Mouse (Mus musculus) MN1 (cell line): ENCODE data around the gene Zfp90.

Experiments
- DNase-seq: peaks from one replicate; pipeline ENCODE4 v3.0.0-alpha.2; 2016; ENCODE audit warnings: low spot score

The Zfp90 gene

DNA sequence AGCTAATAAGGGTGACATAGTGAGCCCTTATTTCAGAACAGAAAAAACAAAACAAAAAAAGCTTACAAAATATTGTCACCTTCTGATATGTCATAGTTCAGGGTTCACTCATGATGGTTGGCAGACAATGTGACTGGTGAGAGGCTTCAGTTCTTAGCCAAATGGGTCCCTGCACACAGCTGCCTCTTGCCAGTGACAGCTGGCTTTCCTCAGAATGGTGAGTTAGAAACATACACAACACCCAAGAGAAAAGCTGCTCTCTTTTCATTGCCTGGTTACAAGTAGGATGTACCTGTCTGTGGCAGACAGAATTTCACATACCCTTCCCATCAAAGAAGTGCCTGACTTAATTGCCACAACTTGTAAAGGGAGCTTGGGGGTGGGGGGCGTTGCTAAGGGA lies 18.5 kb downstream of the Zfp90 start:
- DNase-seq: no peak

DNA sequence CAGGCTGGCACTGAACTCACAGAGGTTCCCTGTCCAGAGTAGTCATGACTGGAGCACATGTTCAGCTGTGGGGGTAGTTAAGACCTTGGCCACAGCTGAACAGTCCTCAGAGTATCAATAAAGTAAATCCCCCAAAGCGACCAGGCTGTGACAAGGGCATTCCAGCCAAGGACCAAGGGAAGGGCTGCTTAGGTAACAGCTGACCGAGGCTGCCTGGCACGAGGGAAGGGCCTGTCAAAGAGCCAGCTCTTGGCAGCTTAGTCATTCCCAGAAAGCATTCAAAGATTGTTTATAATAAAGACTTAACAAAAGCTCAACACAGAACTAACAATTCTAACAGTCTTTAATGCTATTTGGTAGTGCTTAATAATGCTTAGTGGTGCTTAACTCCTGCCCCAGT lies 22.7 kb downstream of the Zfp90 start:
- no peak for DNase-seq

DNA sequence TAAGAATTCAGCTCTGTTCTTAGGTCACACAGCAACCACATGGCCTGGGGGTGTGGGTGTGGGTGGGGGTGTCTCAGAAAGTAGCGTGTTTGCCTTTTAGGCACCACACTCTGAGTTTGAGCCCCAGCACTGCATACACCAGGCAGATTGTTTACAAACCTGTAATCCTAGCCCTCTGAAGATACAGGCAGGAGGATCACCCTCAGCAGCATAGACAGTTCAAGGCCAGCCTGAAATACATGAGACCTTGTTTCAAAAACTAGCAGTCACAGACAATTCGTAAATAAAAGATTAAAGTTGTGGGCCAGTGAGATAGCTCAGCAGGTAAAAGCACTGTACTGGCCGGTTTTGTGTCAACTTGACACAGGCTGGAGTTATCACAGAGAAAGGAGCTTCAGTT lies 25.0 kb downstream of the Zfp90 start:
- no peak for DNase-seq

DNA sequence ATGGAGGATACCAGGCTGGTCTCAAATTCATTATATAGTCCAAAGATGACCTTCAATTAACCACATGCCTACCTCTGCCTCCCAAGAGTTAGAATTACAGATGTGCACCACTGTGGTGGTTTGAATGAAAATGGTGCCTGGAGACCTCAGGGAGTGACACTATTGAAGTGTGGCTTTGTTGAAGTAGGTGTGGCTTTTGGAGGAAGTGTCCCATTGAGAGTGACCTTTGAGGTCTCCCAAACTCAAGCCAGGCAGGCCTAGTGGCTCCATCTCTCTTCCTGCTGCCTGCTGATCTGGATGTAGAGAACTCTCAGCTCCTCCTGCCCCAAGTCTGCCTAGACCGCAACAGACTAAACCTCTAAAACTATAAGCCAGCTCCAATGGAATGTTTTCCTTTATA lies 27.6 kb downstream of the Zfp90 start:
- no peak for DNase-seq

DNA sequence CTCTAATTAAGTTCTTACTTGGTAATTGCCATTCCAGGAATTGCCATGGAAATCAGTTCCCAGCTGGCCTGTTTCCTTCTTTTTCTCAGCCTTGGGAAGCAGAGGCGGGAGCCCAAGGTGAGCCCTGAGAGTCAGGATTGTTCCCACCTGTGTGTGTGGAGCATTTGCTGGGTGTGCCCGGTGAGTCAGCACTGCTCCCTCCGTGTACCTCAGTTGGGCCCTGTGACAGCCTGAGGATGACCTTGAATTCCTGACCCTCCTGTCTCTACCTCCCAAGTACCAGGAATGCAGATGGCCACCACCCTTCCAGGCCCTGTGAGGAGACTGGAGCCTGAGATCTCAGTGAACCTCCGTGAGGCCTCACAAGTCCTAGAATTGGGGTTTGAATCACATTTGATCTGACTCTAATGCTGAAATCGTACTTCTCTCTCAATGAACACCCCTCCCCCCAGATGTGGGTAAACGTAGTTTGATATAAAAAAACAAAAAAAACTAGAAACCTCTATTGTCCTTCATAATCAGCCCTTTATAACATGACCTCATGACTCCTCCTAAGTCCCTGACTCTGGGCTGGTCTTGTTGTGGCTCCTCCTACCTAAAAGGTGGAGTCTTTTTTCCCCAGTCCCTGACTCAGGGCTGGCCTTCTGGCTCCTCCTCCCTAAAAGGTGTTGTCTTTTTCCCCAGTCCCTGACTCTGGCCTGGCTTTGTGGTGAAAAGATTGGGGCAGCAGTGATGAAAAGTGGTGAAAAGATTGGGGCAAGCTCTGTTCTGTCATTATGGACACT lies 36.4 kb downstream of the Zfp90 start:
- no peak for DNase-seq

DNA sequence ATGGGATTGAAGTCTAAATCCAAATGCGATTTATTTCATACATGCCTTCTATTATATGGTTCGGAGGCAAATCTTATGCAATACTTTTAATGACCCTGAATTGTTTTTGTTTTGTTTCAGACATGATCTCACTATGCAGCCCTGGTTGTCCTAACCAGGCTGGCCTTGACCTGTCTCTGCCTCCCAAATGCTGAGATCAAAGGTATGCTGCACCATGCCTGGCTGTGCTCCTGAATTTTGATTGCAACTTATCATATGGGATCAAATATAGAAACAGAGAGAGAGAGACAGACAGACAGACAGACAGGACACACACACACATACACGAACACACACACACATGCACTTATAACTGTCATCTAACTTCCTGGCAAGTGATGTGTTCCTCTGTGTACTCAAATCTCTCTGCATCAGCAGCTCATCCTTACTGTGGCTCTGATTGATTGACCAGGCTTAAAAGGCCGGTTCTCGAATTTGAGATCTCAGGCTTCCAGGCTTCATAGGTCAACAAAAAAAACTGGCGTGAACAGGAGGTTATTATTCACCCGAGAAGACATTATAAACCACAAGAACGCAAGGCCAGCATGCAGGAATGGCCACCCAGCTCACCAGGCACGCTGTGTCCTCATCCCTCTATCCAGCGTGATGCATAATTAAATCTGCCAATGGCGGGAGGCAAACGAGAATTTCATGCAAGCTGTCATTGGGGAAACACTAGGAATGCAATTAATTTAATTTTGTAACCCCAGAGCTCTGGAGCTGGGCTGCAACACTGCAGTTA lies 37.8 kb downstream of the Zfp90 start:
- DNase-seq: no peak

DNA sequence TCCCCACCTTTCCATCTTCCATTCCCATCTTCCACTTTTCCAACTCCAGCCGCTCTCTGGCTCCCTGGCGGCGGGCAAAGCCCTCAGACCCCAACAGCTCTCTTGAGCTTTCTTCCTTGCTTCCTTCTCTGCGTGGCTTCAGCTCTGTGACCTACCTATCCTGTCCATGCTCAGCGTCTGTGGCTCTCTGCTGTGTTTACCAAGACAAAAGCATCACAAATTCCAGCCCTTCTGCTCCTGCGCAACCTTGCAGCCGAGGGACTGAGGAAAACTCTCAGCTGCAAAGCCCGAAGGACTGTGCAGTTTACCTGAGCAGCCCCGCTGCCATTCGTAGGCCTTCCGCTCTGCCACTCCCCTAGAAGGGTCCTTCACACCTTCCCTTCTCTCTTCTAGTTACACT lies 38.9 kb downstream of the Zfp90 start:
- no peak for DNase-seq

DNA sequence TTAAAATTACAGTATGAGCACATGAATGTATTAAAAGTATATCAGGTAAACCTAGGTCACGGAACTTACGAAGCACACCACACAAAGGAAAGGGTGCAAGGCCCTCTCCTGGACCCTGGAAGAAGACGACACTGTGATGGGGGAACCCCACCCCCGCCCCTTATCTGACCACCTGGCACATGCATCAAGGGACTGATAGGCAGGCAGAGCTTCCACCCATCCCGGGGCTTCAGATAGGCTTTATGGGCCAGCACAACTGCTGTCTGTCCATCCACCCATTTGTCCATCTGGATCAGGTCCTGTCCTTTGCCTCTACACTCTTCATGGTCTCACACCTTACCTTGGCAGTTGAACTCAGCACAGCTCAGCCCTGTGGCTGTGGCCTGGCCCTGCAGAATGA lies 47.0 kb downstream of the Zfp90 start:
- no peak for DNase-seq

DNA sequence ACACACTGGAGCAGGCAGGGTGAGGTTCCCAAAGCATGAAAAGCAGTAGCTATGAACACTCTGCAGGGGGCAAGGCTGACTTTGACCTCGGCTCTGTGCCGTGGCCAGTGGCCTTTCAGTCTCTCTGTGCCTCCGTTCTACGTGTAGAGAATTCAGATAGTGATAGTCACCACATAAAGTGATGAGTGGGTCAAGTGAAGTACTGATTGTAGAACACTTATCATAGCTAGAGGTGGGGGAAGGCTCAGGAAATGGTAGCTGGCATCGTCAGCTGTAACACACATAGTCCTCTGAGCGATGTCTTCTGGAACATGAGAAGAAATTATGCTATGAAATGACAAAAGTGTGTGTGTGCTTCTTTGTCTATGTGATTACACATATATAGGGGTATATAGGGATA lies 48.7 kb downstream of the Zfp90 start:
- DNase-seq: no peak

DNA sequence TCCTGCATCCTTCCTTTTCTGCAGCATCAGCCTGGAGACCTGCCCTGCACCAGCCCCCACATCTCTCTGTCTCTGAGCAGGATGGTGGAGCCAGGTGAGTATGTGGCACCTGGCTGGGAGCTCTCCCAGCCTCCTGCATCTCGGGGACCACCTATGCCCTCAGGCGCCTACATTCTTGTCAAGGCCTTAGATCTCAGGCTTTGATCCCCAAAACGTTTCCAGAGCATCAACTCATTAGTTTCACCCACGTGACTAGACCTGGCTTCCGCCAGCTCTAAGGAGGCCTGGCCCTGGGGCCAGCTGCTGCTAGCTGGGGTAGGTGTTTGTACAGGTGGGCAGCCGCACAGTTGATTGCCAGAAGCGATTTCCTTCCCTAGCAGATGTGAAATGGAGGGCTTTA lies 54.4 kb downstream of the Zfp90 start:
- DNase-seq: no peak

DNA sequence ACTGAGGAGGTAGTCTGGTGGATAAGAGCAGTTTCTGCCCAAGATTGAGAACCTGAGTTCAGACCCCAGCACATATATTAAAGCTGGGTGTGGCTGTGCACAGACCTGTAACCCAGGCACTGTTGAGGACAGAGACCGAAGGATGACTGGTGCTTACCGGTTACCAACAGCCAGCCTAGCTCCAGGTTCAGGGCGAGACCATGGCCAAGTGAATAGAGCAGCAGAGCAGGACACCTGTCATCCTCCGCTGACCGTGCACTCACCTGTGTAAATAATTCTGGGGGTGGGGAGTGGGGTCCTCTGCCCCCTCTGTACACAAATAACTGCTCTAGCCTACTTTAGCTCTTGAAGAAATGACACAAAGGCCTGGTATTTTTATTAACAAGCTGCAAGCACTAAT lies 58.9 kb downstream of the Zfp90 start:
- DNase-seq: no peak
